Mouse (Mus musculus) kidney, embryonic 15.5 days (tissue): ENCODE results near the gene Cdca8. TPM values are rescaled to one million over a fixed set of nuclear protein-coding genes. Genes with fewer than 3 reads are reported as not detected.
A peak's percentile ranks its signal among the peaks of the same experiment; 100 is the strongest.
"Not testable (repeated sequence)": the region's sequence is repeated elsewhere in the genome, so short reads cannot be mapped to it uniquely, and the experiment has no call there.

Experiments
- ATAC-seq: fragments of 200-750 bp; cut with Nextera tagmentation; replicated peaks from 2 replicates; pipeline ENCODE4 v1.8.0; 2017; ENCODE audit warnings: moderate TSS enrichment; ENCODE audit not compliant: low FRiP score
- H3K27ac ChIP-seq: fragments of 300-500 bp; sonication (generic); 2 replicates; pipeline ENCODE4 v1.5.1; 2015; ENCODE audit warnings: mild to moderate bottlenecking, inconsistent platforms
- H3K27me3 ChIP-seq: fragments of 300-500 bp; sonication (generic); 2 replicates; pipeline ENCODE4 v1.6.1; 2015; ENCODE audit warnings: inconsistent platforms
- H3K36me3 ChIP-seq: fragments of 300-500 bp; sonication (generic); 2 replicates; pipeline ENCODE4 v1.6.1; 2015; ENCODE audit warnings: inconsistent platforms
- H3K4me1 ChIP-seq: fragments of 300-500 bp; sonication (generic); 2 replicates; pipeline ENCODE4 v1.6.1; 2015; ENCODE audit warnings: inconsistent platforms
- H3K4me2 ChIP-seq: fragments of 300-500 bp; sonication (generic); 2 replicates; pipeline ENCODE4 v1.6.1; 2015; ENCODE audit warnings: moderate library complexity, mild to moderate bottlenecking, inconsistent platforms
- H3K4me3 ChIP-seq: fragments of 300-500 bp; sonication (generic); replicated peaks from 2 replicates; pipeline ENCODE4 v1.5.1; 2015; ENCODE audit warnings: mild to moderate bottlenecking, inconsistent platforms
- H3K9ac ChIP-seq: fragments of 300-500 bp; sonication (generic); 2 replicates; pipeline ENCODE4 v1.6.1; 2015; ENCODE audit warnings: mild to moderate bottlenecking, inconsistent platforms
- H3K9me3 ChIP-seq: fragments of 300-500 bp; sonication (generic); replicated peaks from 2 replicates; pipeline ENCODE4 v1.6.1; 2016; ENCODE audit warnings: inconsistent platforms
- WGBS: fragments of 180-500 bp; shearing (Covaris S2); methylation state at CpG from one replicate; pipeline ENCODE4 v1.1.7; 2015; ENCODE audit warnings: mixed read lengths; 5-methylcytosine and 5-hydroxymethylcytosine counted together
- polyA plus RNA-seq: library from polyadenylated mRNA; unstranded; fragments of >200 nt; fragmentation: Nextera tagmentation; extraction: Ambion mirVana; gene quantifications from 2 replicates; pipeline ENCODE4 v1.2.1, GENCODE M21; 2015

Cdca8 gene
- 149 and 151 TPM in 2 replicates for polyA plus RNA-seq

DNA sequence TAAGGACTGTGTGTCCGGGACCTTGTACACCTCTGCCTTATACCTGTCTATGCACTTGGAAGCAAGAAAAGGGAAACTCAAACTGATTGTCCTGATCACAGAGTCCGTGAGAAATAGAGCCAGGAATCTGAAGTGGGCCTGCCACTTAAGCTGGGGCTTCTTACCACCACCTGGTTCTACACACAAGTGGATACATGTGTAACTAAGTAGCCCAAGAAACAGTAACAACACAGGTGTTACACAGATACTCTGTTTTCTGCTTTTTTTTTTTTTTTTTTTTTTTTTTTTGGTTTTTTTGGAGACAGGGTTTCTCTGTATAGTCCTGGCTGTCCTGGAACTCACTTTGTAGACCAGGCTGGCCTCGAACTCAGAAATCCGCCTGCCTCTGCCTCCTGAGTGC lies at the start of gene Cdca8:
TSS of gene Cdca8 (minus strand) at position 101 of the 400 bp plus-strand sequence.
- WGBS: 96% methylated on average over 4 of the region's 4 CpGs
- not testable (repeated sequence) for H3K9ac ChIP-seq, ATAC-seq, H3K27me3 ChIP-seq, H3K27ac ChIP-seq, H3K9me3 ChIP-seq
- Histone ChIP-seq H3K4me1 (peaks cover 24% of the 10 kb centered on the region), H3K36me3 (peaks cover 37% of the 10 kb centered on the region), H3K4me2 (peak within 1 kb of the TSS; percentile 89; the same call in 1 of the 2 replicates), H3K4me3 (0 out of 2 replicates have a peak within 1 kb of the TSS, but pooled peaks have one; percentile 82)

DNA sequence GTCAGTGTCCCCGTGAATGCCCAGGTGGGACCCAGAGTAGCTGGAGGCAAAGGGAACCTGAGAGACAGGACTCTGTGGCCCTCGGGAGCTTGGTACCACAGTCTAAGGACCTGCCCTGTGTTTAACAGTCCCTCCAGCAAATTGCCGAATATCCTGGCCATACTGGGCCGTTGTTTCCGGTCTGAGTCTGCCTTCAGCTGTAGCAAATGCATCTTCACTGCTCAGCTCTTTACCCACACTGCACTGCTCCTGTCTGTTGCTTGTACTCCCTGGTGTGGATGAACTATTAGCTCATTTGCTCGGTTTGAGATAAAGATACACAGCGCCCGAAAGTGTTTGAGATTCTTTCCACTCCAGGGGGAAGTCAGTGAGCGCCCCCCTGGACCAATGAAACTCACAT lies 49.3 kb upstream of the Cdca8 start:
- peaks cover 86% of the 10 kb centered on the region for H3K27me3 ChIP-seq
- peak overlapping the region; percentile 79 for H3K4me2 ChIP-seq
- no peaks in the 10 kb centered on the region for H3K9me3 ChIP-seq
- no peaks in the 10 kb centered on the region for H3K36me3 ChIP-seq
- ATAC-seq: no peak
- peak overlapping the region; percentile 75 for H3K27ac ChIP-seq
- 13% methylated on average over 9 of the region's 9 CpGs for WGBS
- no peak overlapping the region for H3K9ac ChIP-seq
- peak overlapping the region; percentile 57; the same call in 1 of the 2 replicates for H3K4me3 ChIP-seq
- peaks cover 75% of the 10 kb centered on the region for H3K4me1 ChIP-seq

DNA sequence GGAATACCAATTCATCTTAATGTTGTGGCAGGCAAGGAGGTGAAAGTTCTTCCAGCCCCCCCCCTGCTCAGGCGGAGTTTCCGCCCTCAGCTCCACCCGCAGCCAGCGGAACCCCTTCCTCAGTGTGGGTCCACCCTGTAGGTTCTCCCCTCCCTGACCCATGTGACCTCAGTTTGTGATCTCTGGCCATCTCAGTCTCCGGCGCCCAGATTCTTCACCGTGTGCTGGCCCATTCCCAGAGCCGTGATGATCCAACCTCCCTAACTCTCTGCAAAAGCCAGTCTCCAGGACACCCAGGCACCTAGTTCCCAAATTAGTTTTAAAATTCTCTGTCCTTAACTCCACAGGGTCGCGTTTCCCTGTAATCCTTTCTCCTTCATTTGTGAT lies 48.6 kb upstream of the Cdca8 start:
- no peak for ATAC-seq
- H3K9ac ChIP-seq: no peak overlapping the region
- no peaks in the 10 kb centered on the region for H3K9me3 ChIP-seq
- no peaks in the 10 kb centered on the region for H3K36me3 ChIP-seq
- H3K27me3 ChIP-seq: peaks cover 93% of the 10 kb centered on the region
- 3% methylated on average over 10 of the region's 10 CpGs for WGBS
- H3K4me2 ChIP-seq: peak overlapping the region; percentile 79
- peaks cover 75% of the 10 kb centered on the region for H3K4me1 ChIP-seq
- H3K27ac ChIP-seq: peak overlapping the region; percentile 75; the same call in 1 of the 2 replicates
- peak overlapping the region; percentile 57 for H3K4me3 ChIP-seq

DNA sequence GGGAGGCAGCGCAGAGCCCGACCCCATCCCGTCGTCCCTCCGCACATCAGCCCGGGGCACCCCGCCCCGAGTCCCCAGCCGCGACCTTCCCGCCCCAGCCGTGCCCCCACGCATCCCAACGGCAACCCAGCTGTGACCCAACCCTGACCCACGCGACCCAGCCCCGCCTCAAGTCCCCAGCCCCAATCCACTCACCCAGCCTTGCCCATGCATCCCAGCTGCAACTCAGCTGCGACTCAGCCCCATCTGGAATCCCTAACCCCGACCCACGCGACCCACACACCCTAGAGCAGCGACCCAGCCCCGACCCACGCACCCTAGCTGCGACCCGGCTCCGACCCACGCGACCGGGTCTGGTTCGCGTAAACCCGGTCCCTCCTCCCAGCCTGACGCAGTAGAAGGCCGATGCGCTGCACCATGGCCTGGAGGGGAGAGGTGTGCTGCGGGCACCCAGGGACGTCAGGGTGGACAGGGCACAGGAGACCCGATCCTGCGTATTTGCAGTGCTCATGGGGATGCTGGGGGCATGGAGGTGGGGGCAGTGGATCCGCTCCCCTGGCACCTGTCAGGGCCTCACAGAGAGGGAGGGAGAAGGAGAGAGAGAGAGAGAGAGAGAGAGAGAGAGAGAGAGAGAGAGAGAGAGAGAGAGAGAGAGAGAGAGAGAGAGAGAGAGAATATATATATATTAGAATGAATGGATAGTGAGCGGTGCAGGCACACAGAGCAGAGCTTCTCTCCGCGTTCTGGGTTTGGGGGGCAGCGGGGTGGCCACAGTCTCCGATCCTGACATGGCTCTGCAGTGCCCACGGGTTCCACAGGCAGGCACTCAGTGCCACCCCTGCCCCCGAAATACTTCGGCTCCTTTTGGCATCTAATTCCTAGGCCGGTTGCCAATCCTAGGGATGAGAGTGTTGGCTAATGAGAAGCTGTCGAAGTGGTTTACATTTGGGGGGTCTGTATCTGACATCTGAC lies 47.9 kb upstream of the Cdca8 start:
- no peak for ATAC-seq
- no peaks in the 10 kb centered on the region for H3K36me3 ChIP-seq
- no peaks in the 10 kb centered on the region for H3K9me3 ChIP-seq
- H3K4me1 ChIP-seq: peaks cover 75% of the 10 kb centered on the region
- peak overlapping the region; percentile 57 for H3K4me3 ChIP-seq
- under 1% methylated on average over 48 of the region's 51 CpGs for WGBS
- peaks cover 99% of the 10 kb centered on the region for H3K27me3 ChIP-seq
- peak overlapping the region; percentile 79 for H3K4me2 ChIP-seq
- 0 out of 2 replicates have a peak overlapping the region, but pooled peaks have one; percentile 80 for H3K27ac ChIP-seq
- peak overlapping the region; percentile 45 for H3K9ac ChIP-seq

DNA sequence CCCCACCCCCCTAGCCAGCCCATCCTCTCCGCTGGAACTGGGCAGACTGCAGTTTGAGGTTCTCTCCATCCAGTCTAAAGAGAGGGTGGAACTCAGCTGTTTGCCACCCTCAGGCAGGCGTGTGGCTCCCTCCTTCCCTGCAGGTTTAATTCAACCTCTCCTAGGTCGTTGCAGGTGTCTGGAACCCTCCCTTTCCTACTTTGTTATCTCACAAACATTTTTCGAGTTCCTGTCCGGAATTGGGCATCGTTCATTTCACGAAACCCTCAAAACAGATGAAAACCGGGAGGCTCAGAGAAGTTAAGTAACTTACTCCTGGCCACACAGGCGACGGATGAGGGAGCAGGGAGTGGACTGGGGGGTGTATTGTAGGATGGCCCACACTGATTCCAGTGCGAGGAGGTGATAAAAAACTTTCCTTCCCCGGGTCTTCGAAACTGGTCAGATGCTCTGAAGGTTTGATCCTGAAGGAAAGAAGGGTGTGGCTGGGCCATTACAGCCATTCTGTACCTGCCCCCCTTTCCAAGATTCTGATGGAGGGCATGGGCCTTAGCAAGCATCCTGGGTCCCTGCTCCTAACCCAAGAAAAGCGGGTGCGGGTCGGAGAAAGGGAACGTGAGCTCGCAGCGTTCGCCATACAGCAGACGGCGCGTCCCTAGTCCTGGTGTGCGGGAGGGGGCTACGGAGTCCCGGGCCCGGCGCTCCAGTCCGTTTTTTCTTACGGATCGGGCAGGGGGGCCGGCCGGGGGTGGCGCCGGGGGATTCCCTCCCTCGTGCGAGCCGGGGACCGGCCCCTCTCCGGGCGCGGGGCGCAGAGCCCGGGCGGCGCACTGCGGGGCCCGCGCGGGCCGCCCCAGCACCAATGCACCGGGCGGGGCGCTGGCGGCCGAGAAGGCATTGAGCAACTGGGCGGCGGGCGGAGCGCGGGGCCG lies 46.8 kb upstream of the Cdca8 start, which contains the start of gene Rspo1:
TSS of gene Rspo1 (plus strand) at position 760 of the 932 bp plus-strand sequence.
- H3K9ac ChIP-seq: peak within 1 kb of the TSS; percentile 45
- H3K4me2 ChIP-seq: peak within 1 kb of the TSS; percentile 79
- H3K4me3 ChIP-seq: peak within 1 kb of the TSS; percentile 57
- ATAC-seq: peak; percentile 5; the same call in 1 of the 2 replicates
- H3K9me3 ChIP-seq: no peaks in the 10 kb centered on the region
- H3K36me3 ChIP-seq: no peaks in the 10 kb centered on the region
- WGBS: under 1% methylated on average over 57 of the region's 62 CpGs
- H3K4me1 ChIP-seq: peaks cover 72% of the 10 kb centered on the region
- peak within 1 kb of the TSS; percentile 80 for H3K27ac ChIP-seq
- peaks cover 99% of the 10 kb centered on the region for H3K27me3 ChIP-seq

DNA sequence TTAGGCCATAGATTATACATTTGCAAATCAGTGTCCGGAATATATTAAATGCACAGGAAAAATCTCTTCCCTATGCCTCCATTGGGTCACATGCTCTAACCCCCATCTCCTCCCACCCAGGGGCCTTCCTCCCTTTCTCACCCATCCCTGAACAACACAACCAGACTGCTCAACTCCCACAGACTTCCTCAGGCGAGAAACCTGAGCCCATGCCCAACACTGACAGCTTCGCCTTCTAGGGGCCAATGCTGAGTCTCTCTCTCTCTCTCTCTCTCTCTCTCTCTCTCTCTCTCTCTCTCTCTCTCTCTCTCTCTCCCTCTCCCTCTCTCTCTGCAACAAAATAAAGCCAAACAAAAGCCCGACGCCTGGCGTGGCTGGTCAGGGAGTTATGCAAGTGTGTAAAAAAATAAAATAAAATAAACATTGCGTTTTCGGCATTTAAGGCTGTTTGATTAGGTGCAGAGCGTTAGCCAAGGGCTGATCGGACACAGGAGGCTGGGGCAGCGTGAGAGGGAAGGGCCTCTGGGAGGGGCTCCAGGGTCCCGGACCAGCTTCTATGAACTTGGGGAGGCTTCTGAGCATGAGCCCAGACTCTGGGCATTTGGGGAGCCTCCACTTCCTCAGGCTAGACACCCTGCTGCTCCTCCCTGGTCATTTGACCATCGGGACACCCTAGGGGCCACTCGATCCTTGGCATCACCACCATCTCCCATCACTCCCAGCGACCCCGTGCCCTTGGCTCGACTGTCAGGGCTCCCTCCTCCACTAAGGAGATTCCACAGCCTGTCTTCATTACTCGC lies 46.0 kb upstream of the Cdca8 start:
- Histone ChIP-seq H3K9me3 (no peaks in the 10 kb centered on the region), H3K27me3 (peaks cover 92% of the 10 kb centered on the region), H3K9ac (no peak overlapping the region), H3K4me1 (peaks cover 63% of the 10 kb centered on the region), H3K4me2 (peak overlapping the region; percentile 79), H3K27ac (peak overlapping the region; percentile 80), H3K4me3 (peak overlapping the region; percentile 57), H3K36me3 (no peaks in the 10 kb centered on the region)
- WGBS: 4% methylated on average over 18 of the region's 18 CpGs
- ATAC-seq: 0 out of 2 replicates have a peak, but pooled peaks have one; percentile 33

DNA sequence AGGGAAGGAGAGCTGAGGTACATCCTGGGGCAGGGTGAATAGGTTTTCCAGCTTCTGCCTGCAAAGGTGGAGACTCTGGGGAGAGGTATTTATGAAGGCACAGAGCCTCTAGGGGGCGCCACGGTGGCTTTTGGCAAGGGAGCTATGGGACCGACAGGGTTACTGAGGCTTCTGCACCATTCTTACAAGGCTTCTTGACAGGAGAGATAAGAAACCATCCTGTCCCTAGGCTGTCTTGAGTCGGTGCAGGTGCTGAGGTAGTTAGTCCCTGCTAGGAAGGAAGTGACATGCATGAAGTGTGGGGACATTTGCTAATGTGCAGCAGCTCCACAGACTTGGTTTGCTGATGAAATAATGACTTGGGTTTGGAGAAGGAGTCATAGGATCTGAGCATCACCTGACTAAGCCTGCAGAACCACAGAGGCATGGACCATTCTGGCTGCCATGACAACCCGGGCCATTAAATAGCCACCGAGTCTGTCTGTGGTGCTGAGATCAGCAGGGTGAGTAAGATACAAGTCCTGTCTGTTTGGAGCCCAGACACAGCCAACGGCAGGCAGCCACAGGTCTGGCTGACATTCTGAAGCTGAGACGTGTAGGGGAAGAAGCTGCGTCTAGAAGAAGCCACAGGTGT lies 44.9 kb upstream of the Cdca8 start:
- H3K36me3 ChIP-seq: no peaks in the 10 kb centered on the region
- peaks cover 56% of the 10 kb centered on the region for H3K4me1 ChIP-seq
- H3K4me2 ChIP-seq: no peak overlapping the region
- H3K4me3 ChIP-seq: no peak overlapping the region
- no peak overlapping the region for H3K27ac ChIP-seq
- 13% methylated on average over 9 of the region's 9 CpGs for WGBS
- no peaks in the 10 kb centered on the region for H3K9me3 ChIP-seq
- H3K9ac ChIP-seq: 0 out of 2 replicates have a peak overlapping the region, but pooled peaks have one; percentile 4
- peaks cover 90% of the 10 kb centered on the region for H3K27me3 ChIP-seq
- ATAC-seq: no peak

DNA sequence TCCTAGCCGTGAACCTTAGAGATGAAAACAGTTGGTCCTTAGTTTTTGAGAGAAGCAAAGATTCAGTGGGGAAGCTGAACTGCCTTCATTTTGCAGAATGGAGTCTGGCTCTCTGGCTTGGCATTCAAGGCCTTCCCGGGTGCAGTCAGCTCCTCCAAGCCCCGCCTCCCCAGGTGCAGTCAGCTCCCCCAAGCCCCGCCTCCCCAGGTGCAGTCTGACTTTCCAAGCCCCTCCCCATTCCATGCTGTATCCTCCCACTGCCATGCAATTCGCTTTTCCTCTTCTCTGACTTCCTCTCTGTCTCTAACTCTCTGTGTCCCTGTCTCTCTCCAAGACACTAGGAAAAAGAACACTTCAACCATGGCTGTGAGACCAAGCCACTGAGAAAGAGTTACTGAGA lies 39.1 kb upstream of the Cdca8 start:
- Histone ChIP-seq H3K4me3 (no peak overlapping the region), H3K4me1 (0 out of 2 replicates have a peak, but pooled peaks cover 14% of the 10 kb centered on the region), H3K27ac (no peak overlapping the region), H3K36me3 (no peaks in the 10 kb centered on the region), H3K9me3 (no peaks in the 10 kb centered on the region), H3K27me3 (peaks cover 39% of the 10 kb centered on the region), H3K4me2 (no peak overlapping the region), H3K9ac (no peak overlapping the region)
- WGBS: 31% methylated on average over 5 of the region's 5 CpGs
- no peak for ATAC-seq

DNA sequence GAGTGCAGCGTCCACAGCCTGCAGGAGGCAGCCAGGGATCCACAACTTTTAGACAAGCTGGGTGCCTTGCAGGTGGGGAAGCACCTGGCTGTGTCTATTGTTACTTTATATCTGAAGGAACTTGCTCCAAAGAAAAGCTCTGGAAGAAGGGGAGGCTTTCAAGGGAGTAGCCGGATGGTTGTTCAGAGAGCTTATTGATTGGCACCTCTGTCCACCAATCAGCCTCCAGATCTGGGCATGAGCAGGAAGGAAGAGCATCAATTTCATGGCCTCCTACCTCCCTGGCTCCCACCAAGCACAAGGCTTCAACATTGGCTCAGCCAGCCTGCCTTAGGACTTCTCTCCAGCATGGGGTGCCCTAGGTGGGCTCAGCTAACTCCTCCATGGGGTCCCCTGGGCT lies 34.2 kb upstream of the Cdca8 start:
- no peak overlapping the region for H3K27ac ChIP-seq
- H3K4me2 ChIP-seq: no peak overlapping the region
- no peak overlapping the region for H3K4me3 ChIP-seq
- no peaks in the 10 kb centered on the region for H3K36me3 ChIP-seq
- 86% methylated on average over 2 of the region's 2 CpGs for WGBS
- no peak overlapping the region for H3K9ac ChIP-seq
- H3K4me1 ChIP-seq: no peaks in the 10 kb centered on the region
- H3K27me3 ChIP-seq: peaks cover 17% of the 10 kb centered on the region
- ATAC-seq: no peak
- no peaks in the 10 kb centered on the region for H3K9me3 ChIP-seq

DNA sequence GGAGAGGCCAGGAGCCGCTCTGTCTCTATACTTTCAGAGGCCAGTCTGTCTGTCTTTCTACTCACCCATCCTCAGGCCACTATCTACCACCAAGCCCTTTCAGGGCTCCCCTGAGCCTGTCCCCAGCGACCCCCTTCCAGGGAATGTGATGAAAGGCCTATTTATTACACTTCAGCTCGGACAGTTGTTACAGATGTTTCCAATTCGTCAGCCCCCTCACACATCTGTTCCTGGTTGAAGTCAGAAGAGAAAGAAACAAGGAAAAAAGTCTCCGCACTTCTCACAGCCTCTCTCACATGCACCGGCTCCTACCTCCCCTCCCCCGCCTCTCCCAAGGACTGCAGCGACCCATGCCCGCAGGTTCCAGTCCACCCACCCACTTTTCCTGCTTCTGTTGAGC lies 33.2 kb upstream of the Cdca8 start:
- Histone ChIP-seq H3K27me3 (peaks cover 17% of the 10 kb centered on the region), H3K9me3 (no peaks in the 10 kb centered on the region), H3K27ac (no peak overlapping the region), H3K4me2 (no peak overlapping the region), H3K4me3 (no peak overlapping the region), H3K36me3 (no peaks in the 10 kb centered on the region), H3K9ac (no peak overlapping the region), H3K4me1 (no peaks in the 10 kb centered on the region)
- no peak for ATAC-seq
- 41% methylated on average over 9 of the region's 9 CpGs for WGBS
